ENCODE assay signal across 21 mouse cellular contexts in genomic region chr5:131321286-131321685, GRCm38 (mm10).
"Had no signal": no experiment of that assay in that cellular context is flagged by ENCODE, and none has a peak within 500 bp of the region (broad histone marks: within the 10 kb centered on the region; RNA-seq: fewer than 3 reads in every experiment).

No protein-coding gene starts in this region.

- H3K27me3 ChIP-seq: kidney, embryonic 15.5 days; limb, embryonic 12.5 days; liver, embryonic 12.5 days; liver, embryonic 15.5 days; lung, embryonic 15.5 days; megakaryocyte, embryonic 14.5 days; midbrain, embryonic 13.5 days; neural tube, embryonic 13.5 days had no signal

- DNase-seq: kidney, adult 2 months; layer of hippocampus, postnatal 36 days; liver; lung, adult 18-20 months; lung, postnatal 10 days; lung, postnatal 36 days; retina, postnatal 1 day; right cerebral cortex, postnatal 25 days; thymus, adult 18-20 months; thymus, postnatal 36 days had no signal

- H3K4me3 ChIP-seq: kidney, embryonic 15.5 days; left cerebral cortex, adult 2 months; limb, embryonic 12.5 days; liver, embryonic 12.5 days; liver, embryonic 15.5 days; lung, embryonic 15.5 days; midbrain, embryonic 10.5 days; midbrain, embryonic 13.5 days; myocyte; neural tube, embryonic 13.5 days had no signal

- H3K27ac ChIP-seq: kidney, embryonic 15.5 days; left cerebral cortex, adult 2 months; limb, embryonic 12.5 days; liver, embryonic 12.5 days; liver, embryonic 15.5 days; lung, embryonic 15.5 days; midbrain, embryonic 10.5 days; midbrain, embryonic 13.5 days; neural tube, embryonic 13.5 days had no signal

- H3K9me3 ChIP-seq: kidney, embryonic 15.5 days; limb, embryonic 12.5 days; liver, embryonic 15.5 days; lung, embryonic 15.5 days; midbrain, embryonic 10.5 days; midbrain, embryonic 13.5 days; neural tube, embryonic 13.5 days had no signal

- H3K36me3 ChIP-seq: kidney, embryonic 15.5 days; limb, embryonic 12.5 days; liver, embryonic 12.5 days; liver, embryonic 15.5 days; lung, embryonic 15.5 days; midbrain, embryonic 10.5 days; midbrain, embryonic 13.5 days; neural tube, embryonic 13.5 days had no signal

- H3K4me1 ChIP-seq: limb, embryonic 12.5 days; liver, embryonic 12.5 days; liver, embryonic 15.5 days; lung, embryonic 15.5 days; megakaryocyte, embryonic 14.5 days; midbrain, embryonic 13.5 days had no signal
